Mouse (Mus musculus): ENCODE measurements around the gene Arcn1.
A peak's percentile ranks its signal among the peaks of the same experiment; 100 is the strongest.
"Not testable (repeated sequence)": the region's sequence is repeated elsewhere in the genome, so short reads cannot be mapped to it uniquely, and the experiment has no call there.

Gene Arcn1

DNA sequence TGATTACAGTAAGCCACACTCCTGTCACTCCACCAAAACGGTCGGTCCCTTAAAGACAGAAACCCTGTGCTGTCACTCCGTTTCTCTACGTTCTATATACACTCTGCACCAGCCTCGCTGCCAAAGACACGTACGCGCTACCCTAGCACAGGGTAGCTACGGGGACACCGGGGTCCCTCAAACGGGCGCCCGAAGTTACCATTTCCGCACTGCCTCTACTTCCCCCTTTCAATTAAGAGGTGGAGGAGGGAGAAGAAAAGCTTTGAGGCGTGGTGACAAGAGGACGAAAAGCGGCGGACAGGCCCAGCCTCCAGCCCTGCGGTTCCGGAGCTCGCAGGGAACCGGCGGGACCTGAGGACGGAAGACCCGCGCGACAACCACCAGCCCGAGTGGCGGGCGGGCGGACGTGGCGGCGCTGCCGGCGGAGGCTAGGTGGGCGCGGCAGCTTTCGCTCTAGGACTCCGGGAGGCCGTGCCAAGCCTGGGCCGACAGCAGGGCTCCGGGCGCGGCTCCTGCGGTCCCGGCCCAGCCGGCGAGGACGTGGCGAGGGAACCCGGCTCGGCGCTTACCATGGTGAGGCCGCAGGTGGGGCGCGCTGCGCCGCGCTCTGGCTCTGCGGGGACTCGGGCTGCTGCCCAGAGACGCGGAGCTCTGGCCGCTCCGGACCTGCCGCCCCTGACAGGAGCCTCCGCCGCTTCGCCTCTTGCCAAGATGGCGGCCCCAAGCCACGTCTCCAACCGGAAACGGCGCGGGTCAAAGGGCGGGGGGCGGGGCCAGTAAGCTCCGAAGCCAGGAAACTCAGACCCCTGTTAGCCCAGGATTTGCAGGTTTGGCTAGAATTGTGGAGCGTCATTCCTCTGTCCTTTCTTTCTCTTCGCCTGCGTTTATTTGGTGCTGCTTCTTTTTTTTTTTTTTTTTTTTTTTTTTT lies at the start of gene Arcn1, which contains the start of gene Ift46:
Gene Arcn1 (minus strand): TSS at position 745 of the 928 bp plus-strand sequence.
Gene Ift46 (plus strand): TSS at position 808 of the 928 bp plus-strand sequence.
- DNase-seq (ENCODE audit: low spot score in 2 of 2), result peak; percentile 61 to 68

DNA sequence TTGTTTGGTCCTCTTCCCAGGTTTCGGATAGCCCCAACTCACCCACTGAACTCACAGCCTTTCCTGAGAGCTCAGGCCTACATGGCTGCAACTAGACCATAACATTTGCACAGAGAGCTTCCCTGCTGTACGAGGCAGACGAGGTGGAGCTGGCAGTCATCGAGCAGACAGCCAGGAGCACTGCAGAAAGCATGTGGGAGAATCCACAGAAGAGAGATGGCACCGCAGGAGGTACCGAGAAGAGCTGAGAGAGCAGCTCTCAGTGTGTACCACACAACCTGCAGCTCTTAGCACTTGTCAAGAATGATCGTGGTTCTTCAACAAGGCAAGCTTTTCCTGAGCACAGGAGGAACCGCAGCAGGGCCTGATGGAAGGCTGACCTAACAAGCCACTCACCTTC lies 46.5 kb upstream of the Arcn1 start:
- DNase-seq (ENCODE audit: low spot score in 2 of 2), result no peak

DNA sequence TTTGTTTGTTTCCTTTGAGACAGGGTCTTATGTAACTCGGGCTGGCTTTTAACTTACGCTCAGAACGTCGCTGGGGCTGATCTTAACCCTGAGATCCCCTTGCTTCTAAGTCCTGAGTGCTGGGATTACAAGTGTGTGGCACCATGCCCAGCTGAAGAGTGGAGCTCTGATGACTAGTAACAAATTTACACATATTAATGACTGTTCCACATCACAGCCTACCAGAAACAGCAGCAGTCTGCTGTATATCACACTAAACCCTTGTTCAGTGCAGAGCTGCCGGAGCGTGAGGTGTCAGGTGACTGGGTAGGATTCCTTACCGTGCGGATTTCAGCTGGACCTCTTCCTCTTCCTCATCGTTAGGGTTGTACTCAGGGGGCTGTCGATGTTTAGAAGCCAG lies 42.7 kb upstream of the Arcn1 start:
- DNase-seq (ENCODE audit: low spot score in 2 of 2), result no peak

DNA sequence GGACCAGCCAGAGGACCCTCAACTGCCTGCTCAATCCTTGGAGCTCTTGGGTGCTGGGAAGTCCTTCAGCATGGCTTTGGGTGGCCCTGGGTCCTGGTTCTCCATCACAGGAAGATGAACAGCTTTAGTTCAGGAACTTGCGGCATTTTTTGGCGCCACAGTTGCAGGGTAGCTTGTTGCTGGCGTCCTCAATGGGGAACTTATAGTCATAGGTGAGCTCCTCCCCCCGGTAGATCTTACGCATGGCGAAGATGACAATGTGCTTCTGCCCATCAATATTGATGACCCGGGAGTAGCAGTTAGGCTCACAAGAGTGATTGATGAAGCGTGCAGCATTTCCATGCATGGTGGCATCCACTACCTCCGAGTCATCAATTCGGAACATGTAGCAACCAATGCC lies 40.1 kb upstream of the Arcn1 start:
- DNase-seq (ENCODE audit: low spot score in 2 of 2), result no peak

DNA sequence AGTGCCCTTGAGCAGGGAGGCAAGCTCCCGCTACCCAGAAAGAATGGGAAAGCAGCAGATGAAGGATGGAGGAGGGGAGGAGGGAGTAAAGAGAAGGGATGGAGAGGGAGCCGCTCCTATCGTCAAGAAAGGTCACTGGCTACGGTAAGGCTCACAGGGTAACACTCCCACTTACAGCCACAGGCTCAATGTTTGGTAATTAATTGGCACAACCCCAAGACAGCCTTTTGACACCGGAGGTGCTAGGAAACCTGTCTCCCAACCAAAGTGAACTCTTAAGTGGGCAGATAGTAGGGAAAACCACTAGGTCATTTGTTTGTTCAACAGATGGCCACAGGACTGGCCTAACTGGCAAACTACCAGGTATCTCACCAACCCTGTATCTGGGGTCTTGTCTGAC lies 39.5 kb upstream of the Arcn1 start:
- DNase-seq (ENCODE audit: low spot score in 2 of 2), result no peak

DNA sequence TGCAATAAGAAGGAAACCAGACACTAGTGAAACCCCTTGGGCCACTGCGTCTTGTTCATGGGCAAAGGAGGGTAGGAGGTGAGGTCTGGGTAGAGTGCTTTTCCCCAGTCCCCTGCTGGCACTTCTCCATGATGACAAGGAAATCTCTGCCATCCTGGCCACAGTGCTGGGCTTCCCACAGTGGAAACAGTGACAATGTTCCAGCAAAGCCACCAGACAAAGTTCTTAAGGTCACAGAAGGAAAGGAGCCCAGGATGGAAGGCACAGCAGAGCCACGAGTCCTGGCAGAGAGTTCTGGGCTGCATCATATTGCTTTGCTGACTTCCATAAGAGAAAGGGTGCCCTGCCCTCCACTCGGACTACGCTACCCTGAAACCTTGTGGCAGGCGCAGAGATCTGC lies 37.9 kb upstream of the Arcn1 start:
- no peak for DNase-seq (ENCODE audit: low spot score in 2 of 2)

DNA sequence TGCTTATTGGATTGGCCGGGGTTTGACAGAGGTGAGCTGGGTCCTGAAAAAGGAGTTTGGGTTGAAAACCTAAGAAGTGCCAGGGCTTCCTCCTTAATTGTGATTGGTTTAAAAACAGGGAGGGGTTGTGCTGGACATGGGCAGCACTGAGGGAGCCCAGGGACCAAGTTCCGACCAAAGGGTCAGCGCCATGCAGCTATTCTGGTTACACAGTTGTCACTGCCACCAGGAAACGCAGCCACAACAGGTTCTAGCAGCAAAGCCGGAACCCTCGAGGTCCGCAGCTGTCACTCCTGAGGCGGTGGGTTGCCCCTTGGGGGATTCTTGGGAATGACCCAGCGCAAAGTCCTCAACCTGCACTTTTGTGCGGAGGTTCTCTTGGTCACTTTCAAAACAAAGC lies 37.0 kb upstream of the Arcn1 start:
- DNase-seq (ENCODE audit: low spot score in 2 of 2), result no peak

DNA sequence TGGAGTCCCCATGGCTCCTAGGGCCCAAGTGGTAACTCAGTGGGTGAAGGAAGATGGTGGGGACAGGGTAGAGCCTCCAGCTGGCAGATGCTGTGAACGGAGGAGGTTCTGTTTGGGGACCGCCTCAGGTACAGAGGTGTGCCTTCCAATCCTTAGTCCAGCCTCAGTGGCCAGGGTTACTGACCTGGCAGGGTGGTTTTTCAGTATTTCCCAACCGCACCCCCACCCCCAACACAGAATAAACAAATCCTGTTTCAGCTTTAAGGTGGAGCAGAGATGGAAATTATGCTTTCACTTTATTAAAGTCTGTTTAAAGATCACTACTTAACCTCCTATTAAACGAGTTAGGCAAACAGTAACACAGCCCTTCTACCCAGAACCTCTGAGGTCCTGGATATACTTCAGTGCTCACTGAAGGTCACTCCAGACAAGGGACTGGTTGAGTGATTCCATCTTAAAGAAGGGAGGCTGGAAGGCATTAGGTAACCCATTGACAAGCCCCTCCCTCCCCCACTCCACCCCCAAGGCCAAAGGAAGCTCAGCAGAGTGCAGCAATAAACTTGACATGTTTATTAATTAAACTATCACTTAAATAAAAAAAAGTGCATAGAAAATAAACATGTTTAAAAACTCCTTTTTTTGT lies 35.3 kb upstream of the Arcn1 start, which contains the start of gene Ttc36:
Gene Ttc36 (minus strand): TSS at position 265 of the 643 bp plus-strand sequence.
- no peak for DNase-seq (ENCODE audit: low spot score in 2 of 2)

DNA sequence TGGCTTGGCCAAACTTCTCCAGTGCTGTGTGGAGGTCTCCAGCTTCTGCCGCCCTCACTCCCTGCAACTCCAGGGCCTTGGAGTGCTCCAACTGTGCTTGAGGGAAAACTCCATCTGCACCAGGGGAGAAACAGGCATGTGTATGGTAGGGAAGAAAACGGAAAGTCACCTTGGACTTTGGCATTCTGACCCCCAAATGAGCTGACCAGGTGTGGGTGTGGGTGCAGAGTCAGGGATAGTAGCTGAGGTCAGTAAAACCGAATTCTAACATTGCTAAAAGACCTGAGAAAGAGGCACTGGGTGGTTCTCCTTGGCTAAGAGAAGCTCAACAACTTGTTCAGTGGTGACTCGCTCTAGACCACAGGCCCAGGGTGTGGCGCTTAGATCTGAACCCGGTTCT lies 34.0 kb upstream of the Arcn1 start:
- DNase-seq (ENCODE audit: low spot score in 2 of 2), result no peak

DNA sequence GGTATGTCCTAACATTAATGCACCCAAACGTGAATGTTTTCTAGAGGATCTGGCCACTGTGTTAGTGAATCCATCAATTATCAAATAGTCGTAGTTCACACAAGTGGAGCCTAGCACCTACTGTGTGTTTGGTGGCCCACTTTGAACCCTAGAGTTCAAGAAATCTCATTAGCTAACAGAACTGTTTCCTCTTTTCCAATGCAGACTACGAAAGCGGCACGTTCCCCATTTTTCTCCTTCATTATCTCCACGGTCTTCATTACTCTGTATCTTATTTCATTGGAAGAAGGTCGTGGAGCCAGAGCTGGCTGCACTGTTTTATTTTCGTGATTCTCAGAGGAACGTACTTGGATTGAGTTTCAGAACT lies 32.3 kb upstream of the Arcn1 start:
- DNase-seq (ENCODE audit: low spot score in 2 of 2), result no peak

DNA sequence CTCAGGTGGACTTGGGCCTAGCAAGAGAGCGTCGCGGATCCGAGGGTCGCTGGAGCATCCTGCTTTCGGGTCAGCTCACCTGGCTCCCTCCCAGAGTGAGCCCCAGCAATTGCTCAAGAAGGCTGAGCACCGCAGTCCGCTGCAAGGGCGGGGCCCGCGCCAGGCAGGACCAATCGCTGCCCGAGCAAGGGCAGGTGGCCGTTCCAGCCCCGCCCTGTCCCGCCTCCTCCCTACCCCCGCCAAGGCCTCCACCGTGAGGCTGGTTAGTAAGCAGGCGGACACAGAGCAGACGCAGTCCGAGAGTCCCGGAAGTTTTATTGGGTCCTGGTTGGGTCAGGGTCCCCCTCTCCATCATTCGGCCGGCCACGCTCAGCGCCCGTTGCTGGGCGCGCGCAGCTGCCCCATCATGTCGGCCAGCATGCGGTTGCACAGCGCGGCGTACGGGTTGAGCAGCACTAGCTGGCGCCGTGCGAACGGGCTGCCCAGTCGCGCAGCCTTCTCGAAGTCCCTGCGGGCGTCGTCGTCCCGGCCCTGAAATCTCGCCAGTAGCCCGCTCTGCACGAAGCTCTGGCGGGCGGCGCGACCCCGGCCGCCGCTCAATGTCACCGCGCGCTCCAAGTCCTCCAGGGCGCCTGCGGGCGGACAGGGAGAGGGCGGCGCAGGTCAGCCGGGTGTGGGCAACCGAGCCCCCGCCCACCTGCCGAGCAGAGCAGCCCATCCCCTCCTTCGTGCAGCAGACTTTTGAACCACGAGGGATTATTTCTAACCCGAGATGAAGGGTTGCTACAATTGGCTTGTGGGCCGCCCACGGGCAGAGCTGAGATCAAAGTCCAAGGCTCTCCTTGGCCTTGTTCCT lies 31.7 kb upstream of the Arcn1 start, which contains the start of gene Tmem25:
Gene Tmem25 (minus strand): TSS at position 206 of the 856 bp plus-strand sequence.
- peak; percentile 79 to 83 for DNase-seq (ENCODE audit: low spot score in 2 of 2)

DNA sequence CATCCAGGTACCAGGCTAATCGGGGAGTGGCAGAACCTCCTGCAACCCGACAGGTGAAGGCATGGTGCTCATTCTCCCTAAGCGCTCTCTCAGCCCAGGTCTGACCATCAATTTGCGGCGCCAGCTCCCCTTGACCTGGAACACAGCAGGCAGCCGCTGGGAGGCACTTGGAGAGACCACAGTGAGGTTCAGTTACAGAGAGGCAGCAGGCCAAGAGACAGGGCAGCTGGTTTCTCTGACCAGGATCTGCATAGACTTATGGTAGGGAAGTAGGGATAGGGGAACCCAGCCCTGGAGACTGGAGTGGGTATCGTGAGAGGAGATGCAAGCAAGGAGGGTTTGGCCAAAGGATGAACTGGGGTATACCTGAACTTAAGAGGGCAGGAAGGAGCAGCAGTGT lies 30.7 kb upstream of the Arcn1 start:
- no peak for DNase-seq (ENCODE audit: low spot score in 2 of 2)

DNA sequence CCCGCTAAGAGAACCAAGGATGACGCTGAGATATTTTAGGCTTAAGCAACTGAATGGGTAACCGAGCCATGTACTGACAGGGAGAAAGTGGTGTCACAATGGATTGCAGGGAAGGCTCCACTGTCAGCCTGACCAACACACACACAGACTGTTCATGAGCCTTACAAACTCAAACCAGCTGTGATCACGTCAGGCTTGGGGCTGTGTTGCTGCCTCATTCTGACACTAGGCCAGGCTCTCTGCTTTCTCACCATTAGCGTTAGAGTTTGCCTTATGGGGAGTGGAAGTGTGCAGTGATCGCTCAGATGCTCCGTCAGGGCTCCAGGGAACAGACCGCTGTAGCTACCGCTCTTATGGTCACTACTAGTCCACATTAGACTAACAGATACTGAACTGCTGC lies 25.2 kb upstream of the Arcn1 start:
- DNase-seq (ENCODE audit: low spot score in 2 of 2), result no peak

DNA sequence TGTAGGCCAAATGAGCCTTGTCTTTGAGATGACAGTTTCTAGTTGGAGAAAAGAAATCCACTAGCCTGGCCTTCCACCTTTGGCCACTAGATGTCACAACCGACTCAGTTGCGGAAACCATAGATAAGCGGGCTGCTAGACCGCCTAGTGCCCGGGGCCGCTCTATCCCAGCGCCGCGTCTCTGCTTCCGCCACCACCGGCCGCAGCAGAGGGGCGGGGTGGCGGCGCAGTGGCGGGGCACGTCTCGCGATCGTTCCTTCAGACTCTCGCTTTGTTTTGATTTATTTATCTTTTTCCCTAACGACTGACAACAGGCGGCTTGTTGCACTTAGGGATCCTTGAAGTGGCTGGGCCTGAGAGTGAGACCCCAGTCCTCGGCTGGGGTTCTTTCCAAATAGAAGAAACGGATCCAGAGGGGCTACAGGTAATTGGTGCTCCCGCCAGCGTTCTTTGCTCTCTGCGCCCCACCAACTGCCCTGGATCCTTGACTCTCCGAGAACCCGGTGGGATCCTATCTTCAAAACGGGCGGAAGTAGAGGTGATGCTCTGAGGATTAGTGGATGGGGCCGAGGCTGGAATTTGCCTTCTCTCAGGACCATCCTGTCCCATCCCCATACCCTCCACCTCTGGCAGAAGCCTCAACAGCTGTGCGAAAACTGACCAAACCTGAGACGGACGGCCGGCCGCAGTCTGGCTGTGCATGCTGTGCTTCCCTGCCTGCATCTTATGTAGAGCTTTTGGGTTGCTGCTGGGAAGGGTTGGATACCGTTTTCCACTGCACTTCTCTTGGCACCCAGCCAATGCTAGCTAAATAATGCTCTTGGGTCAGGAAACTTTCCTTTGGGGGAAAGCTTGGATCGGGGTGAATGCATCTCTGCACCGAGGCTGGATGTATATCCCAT lies 5.4 kb upstream of the Arcn1 start:
- peak; percentile 89 to 93 for DNase-seq (ENCODE audit: low spot score in 2 of 2)

DNA sequence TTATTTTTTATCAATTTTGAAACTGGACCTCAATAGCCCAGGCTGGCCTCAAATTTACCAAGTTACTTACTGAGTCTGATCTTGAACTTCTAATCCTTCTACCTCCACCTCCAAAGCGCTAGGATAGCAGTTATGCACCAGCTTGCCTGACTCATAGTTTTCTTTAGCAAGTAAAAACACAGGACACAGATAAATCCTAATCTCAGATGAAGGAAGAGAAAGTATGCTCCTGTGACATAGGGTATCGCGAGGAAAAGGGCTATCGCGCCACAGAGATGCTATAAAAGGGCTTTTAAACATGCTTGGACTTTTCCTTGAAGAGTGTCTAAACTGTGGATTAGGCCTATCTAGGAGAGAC lies 4.7 kb upstream of the Arcn1 start:
- no peak for DNase-seq (ENCODE audit: low spot score in 2 of 2)

DNA sequence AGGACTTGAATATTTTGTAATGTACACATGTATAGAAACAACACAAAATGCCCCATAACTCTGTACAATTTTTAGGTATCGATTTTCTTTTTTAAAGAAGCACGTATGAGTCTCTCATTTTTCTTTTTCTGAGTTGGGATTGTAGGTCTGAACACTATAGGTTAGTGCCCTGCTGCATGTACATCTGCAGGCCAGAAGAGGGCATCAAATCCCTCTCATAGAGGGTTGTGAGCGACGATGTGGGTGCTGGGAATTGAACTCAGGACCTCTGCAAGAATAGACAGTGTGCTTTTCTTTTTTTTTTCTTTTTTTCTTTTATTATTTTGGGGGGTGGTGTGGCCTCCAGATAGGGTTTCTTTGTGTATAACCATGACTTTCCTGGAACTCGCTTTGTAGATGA lies 3.7 kb upstream of the Arcn1 start:
- no peak for DNase-seq (ENCODE audit: low spot score in 2 of 2)

DNA sequence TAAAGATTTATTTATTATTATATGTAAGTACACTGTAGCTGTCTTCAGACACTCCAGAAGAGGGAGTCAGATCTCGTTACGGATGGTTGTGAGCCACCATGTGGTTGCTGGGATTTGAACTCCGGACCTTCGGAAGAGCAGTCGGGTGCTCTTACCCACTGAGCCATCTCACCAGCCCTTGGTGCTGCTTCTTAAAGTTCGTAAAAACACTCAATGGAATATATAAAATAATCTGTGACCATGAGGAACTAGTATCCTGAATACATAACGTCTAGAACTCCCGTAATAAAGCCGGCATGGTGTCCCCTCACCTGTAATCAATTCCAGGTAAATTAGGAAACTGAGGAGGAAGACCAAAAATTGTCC lies 367 bp upstream of the Arcn1 start:
- DNase-seq (ENCODE audit: low spot score in 2 of 2), result not testable (repeated sequence)

DNA sequence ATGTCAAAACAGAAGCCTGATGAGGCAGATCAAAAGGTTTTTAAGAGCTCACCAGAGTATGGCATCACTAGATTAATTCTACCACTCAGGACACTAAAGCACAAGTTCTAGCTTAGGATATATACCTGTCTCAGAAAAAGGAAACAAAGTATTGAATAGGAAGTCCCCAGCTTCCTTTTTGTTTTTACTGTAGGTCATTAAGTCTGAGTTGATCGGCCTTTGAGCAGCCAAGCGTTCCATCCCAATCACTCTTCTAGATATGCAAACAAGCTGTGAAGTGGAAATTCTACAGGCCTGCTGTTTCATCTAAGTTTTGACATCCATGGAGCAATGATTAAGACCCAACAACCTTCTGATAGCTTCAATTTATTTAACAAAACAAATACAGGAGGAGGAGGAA lies 6.8 kb downstream of the Arcn1 start:
- no peak for DNase-seq (ENCODE audit: low spot score in 2 of 2)

DNA sequence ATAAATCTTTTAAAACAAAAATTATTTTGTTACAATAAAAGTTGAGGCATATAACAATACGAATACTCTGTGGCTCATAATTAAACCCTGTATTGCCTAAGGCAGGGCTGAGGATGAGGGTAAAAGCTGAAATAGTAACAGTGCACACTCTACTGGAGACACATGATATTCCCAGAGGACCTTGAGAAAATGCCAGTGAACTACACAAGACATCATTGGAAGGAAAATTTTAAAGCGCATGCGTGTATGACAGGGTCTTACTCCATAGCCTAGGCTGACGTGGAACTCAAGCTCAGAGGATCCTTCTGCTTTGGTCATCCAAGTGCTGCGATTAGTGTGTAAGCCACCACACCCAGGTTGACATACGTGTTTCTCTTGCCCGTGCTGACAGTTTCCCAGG lies 19.2 kb downstream of the Arcn1 start:
- no peak for DNase-seq (ENCODE audit: low spot score in 2 of 2)

DNA sequence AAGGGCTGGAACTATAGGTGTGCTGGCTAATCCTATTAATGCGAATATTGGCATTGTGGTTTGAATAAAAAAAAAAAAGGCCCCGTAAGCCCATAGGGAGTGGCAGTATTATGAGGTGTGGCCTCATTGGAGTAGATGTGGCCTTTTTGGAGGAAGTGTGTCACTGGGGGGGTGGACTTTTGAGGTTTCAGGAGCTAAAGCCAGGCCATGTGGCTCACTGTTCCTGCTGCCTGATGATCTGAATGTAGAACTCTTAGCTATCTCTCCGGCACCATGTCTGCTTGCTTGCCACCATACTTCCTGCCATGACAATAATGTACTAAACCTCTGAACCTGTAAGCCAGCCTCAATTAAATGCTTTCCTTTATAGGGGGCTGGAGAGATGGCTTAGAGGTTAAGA lies 20.3 kb downstream of the Arcn1 start:
- no peak for DNase-seq (ENCODE audit: low spot score in 2 of 2)

DNA sequence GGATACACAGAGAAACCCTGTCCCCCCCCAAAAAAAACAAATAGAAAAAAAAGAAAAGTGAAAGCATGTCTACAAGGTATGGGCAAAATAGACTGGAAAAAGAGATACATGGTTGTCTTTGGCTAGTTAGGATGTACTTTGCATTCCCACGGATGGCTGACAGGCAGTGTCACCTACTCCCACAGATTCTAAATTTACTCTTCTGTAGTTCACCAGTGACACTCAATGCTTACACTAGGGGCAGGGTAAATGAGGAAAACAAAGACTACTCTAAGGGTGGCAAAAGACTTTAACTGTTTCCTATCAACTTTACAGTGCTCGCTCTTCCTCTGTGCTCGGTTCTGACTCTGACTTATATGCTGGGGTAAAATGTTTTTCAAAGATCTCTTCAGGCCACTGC lies 21.0 kb downstream of the Arcn1 start:
- DNase-seq (ENCODE audit: low spot score in 2 of 2), result no peak
